Mouse (Mus musculus) heart, postnatal 0 days (tissue): ENCODE measurements around the gene Gpx5. TPM values are rescaled to one million over a fixed set of nuclear protein-coding genes. Genes with fewer than 3 reads are reported as not detected.

ENCODE experiments used
- ATAC-seq: fragments of 200-750 bp; cut with Nextera tagmentation; 2 replicates; pipeline ENCODE4 v1.8.0; 2017; ENCODE audit warnings: low read depth, moderate number of reproducible peaks, moderate library complexity; ENCODE audit not compliant: insufficient read depth
- DNase-seq: peaks from one replicate; pipeline ENCODE4 v3.0.0-alpha.2; 2016; ENCODE audit warnings: low spot score
- H3K27ac ChIP-seq: fragments of 300-500 bp; sonication (generic); 2 replicates; pipeline ENCODE4 v1.5.1; 2014; ENCODE audit warnings: low read depth, mild to moderate bottlenecking
- H3K27me3 ChIP-seq: fragments of 300-500 bp; sonication (generic); 2 replicates; pipeline ENCODE4 v1.6.1; 2014; ENCODE audit warnings: low read length, mixed read lengths; ENCODE audit not compliant: control insufficient read depth, insufficient read depth
- H3K36me3 ChIP-seq: fragments of 300-500 bp; sonication (generic); replicated peaks from 2 replicates; pipeline ENCODE4 v1.6.1; 2014; ENCODE audit warnings: low read length, mixed read lengths; ENCODE audit not compliant: control insufficient read depth, insufficient read depth
- H3K4me1 ChIP-seq: fragments of 300-500 bp; sonication (generic); 2 replicates; pipeline ENCODE4 v1.6.1; 2014; ENCODE audit warnings: antibody characterized with exemption; ENCODE audit not compliant: control insufficient read depth, insufficient read depth
- H3K4me2 ChIP-seq: fragments of 300-500 bp; sonication (generic); 2 replicates; pipeline ENCODE4 v1.6.1; 2014; ENCODE audit warnings: low read depth, mild to moderate bottlenecking, low read length, moderate library complexity
- H3K4me3 ChIP-seq: fragments of 300-500 bp; sonication (generic); 2 replicates; pipeline ENCODE4 v1.5.1; 2014; ENCODE audit warnings: low read depth, low read length
- H3K9ac ChIP-seq: fragments of 300-500 bp; sonication (generic); replicated peaks from 2 replicates; pipeline ENCODE4 v1.6.1; 2014; ENCODE audit warnings: low read depth, low read length, mixed read lengths
- H3K9me3 ChIP-seq: fragments of 300-500 bp; sonication (generic); replicated peaks from 2 replicates; pipeline ENCODE4 v1.6.1; 2016; ENCODE audit warnings: low read length; ENCODE audit not compliant: control insufficient read depth
- CTCF ChIP-seq: IDR thresholded peaks from 2 replicates; pipeline ENCODE4 v1.5.1; 2016; ENCODE audit warnings: antibody characterized with exemption, control low read depth, low read depth
- EP300 ChIP-seq: IDR thresholded peaks from 2 replicates; pipeline ENCODE4 v1.6.1; 2016; ENCODE audit warnings: antibody characterized with exemption, low read depth
- WGBS: fragments of 180-500 bp; shearing (Covaris S2); extraction: QIAGEN DNeasy Blood & Tissue Kit; methylation state at CpG from one replicate; pipeline ENCODE4 v1.1.7; 2014; 5-methylcytosine and 5-hydroxymethylcytosine counted together
- polyA plus RNA-seq: library from polyadenylated mRNA; unstranded; fragments of >200 nt; fragmentation: Nextera tagmentation; extraction: Ambion mirVana; gene quantifications from 2 replicates; pipeline ENCODE4 v1.2.1, GENCODE M21; 2015
- total RNA-seq: library from RNA; depleted of rRNA; stranded (reverse); fragments of >200 nt; gene quantifications from 2 replicates; pipeline ENCODE4 v1.2.3, GENCODE M21; 2014; ENCODE audit warnings: low replicate concordance

Gpx5 gene
- total and polyA plus RNA-seq, 2 experiments from 2014 or later, result not detected

GRCm38 (mm10) chr13:21276551-21276950 lies 16.0 kb downstream of the Gpx5 start:
- no peaks in the 10 kb centered on the region for H3K36me3 ChIP-seq
- H3K9me3 ChIP-seq, result no peaks in the 10 kb centered on the region
- DNase-seq (no peak), ATAC-seq (no peak)
- peaks cover 10% of the 10 kb centered on the region; the same call in 1 of the 2 replicates for H3K4me1 ChIP-seq
- peak overlapping the region; percentile 56 for H3K4me3 ChIP-seq
- WGBS, result 0% methylated on average over 9 of the region's 9 CpGs
- H3K27ac ChIP-seq, result no peak overlapping the region
- TF ChIP-seq EP300 (no peak), CTCF (no peak)
- H3K9ac ChIP-seq, result no peak overlapping the region
- peak overlapping the region; percentile 69 for H3K4me2 ChIP-seq
- H3K27me3 ChIP-seq, result 0 out of 2 replicates have a peak, but pooled peaks cover 6% of the 10 kb centered on the region

GRCm38 (mm10) chr13:21275815-21276550 lies 16.5 kb downstream of the Gpx5 start:
- DNase-seq, result no peak
- H3K9me3 ChIP-seq, result no peaks in the 10 kb centered on the region
- H3K9ac ChIP-seq, result no peak overlapping the region
- no peaks in the 10 kb centered on the region for H3K36me3 ChIP-seq
- peak overlapping the region; percentile 69 for H3K4me2 ChIP-seq
- TF ChIP-seq EP300 (no peak), CTCF (no peak)
- 0 out of 2 replicates have a peak, but pooled peaks cover 6% of the 10 kb centered on the region for H3K27me3 ChIP-seq
- H3K4me1 ChIP-seq, result peaks cover 10% of the 10 kb centered on the region; the same call in 1 of the 2 replicates
- under 1% methylated on average over 25 of the region's 25 CpGs for WGBS
- H3K4me3 ChIP-seq, result peak overlapping the region; percentile 56
- peak; percentile 57; the same call in 1 of the 2 replicates for ATAC-seq
- no peak overlapping the region for H3K27ac ChIP-seq

- DNase-seq (peak; percentile 38), ATAC-seq (peak; percentile 64)
- Histone ChIP-seq H3K27ac (no peak overlapping the region), H3K9me3 (no peaks in the 10 kb centered on the region), H3K36me3 (no peaks in the 10 kb centered on the region), H3K9ac (0 out of 2 replicates have a peak overlapping the region, but pooled peaks have one; percentile 12), H3K4me2 (peak overlapping the region; percentile 69), H3K4me1 (peaks cover 10% of the 10 kb centered on the region; the same call in 1 of the 2 replicates), H3K4me3 (peak overlapping the region; percentile 56), H3K27me3 (0 out of 2 replicates have a peak, but pooled peaks cover 6% of the 10 kb centered on the region)
- no peak for TF ChIP-seq EP300
- TF ChIP-seq CTCF, result peak; percentile 47
- WGBS, result 1% methylated on average over 29 of the region's 29 CpGs
Measured at GRCm38 (mm10) chr13:21275021-21275814, 17.3 kb downstream of the Gpx5 start.

GRCm38 (mm10) chr13:21268262-21268661 lies 24.3 kb downstream of the Gpx5 start:
- ATAC-seq (no peak), DNase-seq (no peak)
- Histone ChIP-seq H3K9ac (no peak overlapping the region), H3K4me2 (no peak overlapping the region), H3K9me3 (no peaks in the 10 kb centered on the region), H3K4me1 (0 out of 2 replicates have a peak, but pooled peaks cover 5% of the 10 kb centered on the region), H3K27me3 (peaks cover 18% of the 10 kb centered on the region; the same call in 1 of the 2 replicates), H3K4me3 (no peak overlapping the region), H3K36me3 (no peaks in the 10 kb centered on the region), H3K27ac (no peak overlapping the region)
- 10% methylated on average over 1 of the region's 1 CpGs for WGBS
- TF ChIP-seq EP300 (no peak), CTCF (no peak)

GRCm38 (mm10) chr13:21267541-21267940 lies 25.0 kb downstream of the Gpx5 start:
- Histone ChIP-seq H3K4me2 (no peak overlapping the region), H3K9me3 (no peaks in the 10 kb centered on the region), H3K4me3 (no peak overlapping the region), H3K4me1 (0 out of 2 replicates have a peak, but pooled peaks cover 5% of the 10 kb centered on the region), H3K36me3 (no peaks in the 10 kb centered on the region), H3K9ac (no peak overlapping the region), H3K27ac (no peak overlapping the region), H3K27me3 (peaks cover 24% of the 10 kb centered on the region; the same call in 1 of the 2 replicates)
- ATAC-seq (no peak), DNase-seq (no peak)
- TF ChIP-seq CTCF (no peak), EP300 (no peak)
- 34% methylated on average over 4 of the region's 4 CpGs for WGBS
